Mouse (Mus musculus) hindbrain, embryonic 16.5 days (tissue): ENCODE data around the gene Tubb2a. TPM values are rescaled to one million over a fixed set of nuclear protein-coding genes. Genes with fewer than 3 reads are reported as not detected.

Source experiments
- ATAC-seq: fragments of 200-750 bp; cut with Nextera tagmentation; 2 replicates; pipeline ENCODE4 v1.8.0; 2017; ENCODE audit warnings: moderate TSS enrichment, moderate library complexity
- H3K27ac ChIP-seq: fragments of 300-500 bp; sonication (generic); 2 replicates; pipeline ENCODE4 v1.5.1; 2014; ENCODE audit warnings: low read depth, mild to moderate bottlenecking, control low read depth, low read length, moderate library complexity
- H3K27me3 ChIP-seq: fragments of 300-500 bp; sonication (generic); replicated peaks from 2 replicates; pipeline ENCODE4 v1.6.1; 2014; ENCODE audit warnings: low read length; ENCODE audit not compliant: control insufficient read depth, insufficient read depth
- H3K36me3 ChIP-seq: fragments of 300-500 bp; sonication (generic); 2 replicates; pipeline ENCODE4 v1.6.1; 2014; ENCODE audit warnings: mild to moderate bottlenecking, low read length, moderate library complexity, mixed read lengths; ENCODE audit not compliant: control insufficient read depth, insufficient read depth
- H3K4me1 ChIP-seq: fragments of 300-500 bp; sonication (generic); 2 replicates; pipeline ENCODE4 v1.6.1; 2014; ENCODE audit warnings: low read depth, low read length; ENCODE audit not compliant: control insufficient read depth, insufficient read depth
- H3K4me2 ChIP-seq: fragments of 300-500 bp; sonication (generic); 2 replicates; pipeline ENCODE4 v1.6.1; 2014; ENCODE audit warnings: mild to moderate bottlenecking, low read length, control low read depth, moderate library complexity
- H3K4me3 ChIP-seq: fragments of 300-500 bp; sonication (generic); 2 replicates; pipeline ENCODE4 v1.5.1; 2014; ENCODE audit warnings: mild to moderate bottlenecking, low read length, control low read depth, moderate library complexity
- H3K9ac ChIP-seq: fragments of 300-500 bp; sonication (generic); 2 replicates; pipeline ENCODE4 v1.6.1; 2014; ENCODE audit warnings: low read depth, mild to moderate bottlenecking, control low read depth, low read length, moderate library complexity
- H3K9me3 ChIP-seq: fragments of 300-500 bp; sonication (generic); 2 replicates; pipeline ENCODE4 v1.6.1; 2014; ENCODE audit warnings: mild to moderate bottlenecking, low read length, moderate library complexity; ENCODE audit not compliant: control insufficient read depth
- WGBS: fragments of 180-500 bp; shearing (Covaris S2); extraction: QIAGEN DNeasy Blood & Tissue Kit; methylation state at CpG from one replicate; pipeline ENCODE4 v1.1.7; 2014; 5-methylcytosine and 5-hydroxymethylcytosine counted together
- polyA plus RNA-seq: library from polyadenylated mRNA; unstranded; fragments of >200 nt; fragmentation: Nextera tagmentation; extraction: Ambion mirVana; gene quantifications from 2 replicates; pipeline ENCODE4 v1.2.1, GENCODE M21; 2015

The Tubb2a gene
- polyA plus RNA-seq, 1 experiment from 2014 or later = 3,905 TPM

GRCm38 (mm10) chr13:34037172-34038055 lies 40.4 kb downstream of the Tubb2a start, which contains the start of gene Bphl:
Gene Bphl, plus strand, starts transcription at chr13:34037597.
- Histone ChIP-seq H3K36me3 (peaks cover 3% of the 10 kb centered on the region), H3K4me2 (peak within 1 kb of the TSS; percentile 78), H3K4me3 (peak within 1 kb of the TSS; percentile 85), H3K27me3 (no peaks in the 10 kb centered on the region), H3K9ac (peak within 1 kb of the TSS; percentile 97), H3K27ac (peak within 1 kb of the TSS; percentile 92), H3K9me3 (no peaks in the 10 kb centered on the region), H3K4me1 (peaks cover 14% of the 10 kb centered on the region)
- peak; percentile 97 for ATAC-seq
- WGBS = under 1% methylated on average over 35 of the region's 37 CpGs

- 79% methylated on average over 5 of the region's 5 CpGs for WGBS
- no peak overlapping the region for H3K9ac ChIP-seq
Measured at GRCm38 (mm10) chr13:34036726-34037125, 41.1 kb downstream of the Tubb2a start.

GRCm38 (mm10) chr13:34035424-34035823 lies 42.4 kb downstream of the Tubb2a start:
- H3K9ac ChIP-seq = no peak overlapping the region
- H3K4me3 ChIP-seq = no peak overlapping the region
- H3K27ac ChIP-seq = no peak overlapping the region
- no peaks in the 10 kb centered on the region for H3K27me3 ChIP-seq
- peaks cover 14% of the 10 kb centered on the region for H3K4me1 ChIP-seq
- no peaks in the 10 kb centered on the region for H3K9me3 ChIP-seq
- no peak for ATAC-seq
- H3K36me3 ChIP-seq = peaks cover 3% of the 10 kb centered on the region
- WGBS = 87% methylated on average over 3 of the region's 3 CpGs
- no peak overlapping the region for H3K4me2 ChIP-seq

More at GRCm38 (mm10) chr13:34036726-34037125, 41.1 kb downstream of the Tubb2a start:
- peaks cover 3% of the 10 kb centered on the region for H3K36me3 ChIP-seq
- no peak overlapping the region; the same call in 1 of the 2 replicates for H3K4me2 ChIP-seq
- H3K27me3 ChIP-seq = no peaks in the 10 kb centered on the region
- H3K27ac ChIP-seq = peak overlapping the region; percentile 92
- H3K4me3 ChIP-seq = no peak overlapping the region
- H3K9me3 ChIP-seq = no peaks in the 10 kb centered on the region
- H3K4me1 ChIP-seq = peaks cover 14% of the 10 kb centered on the region
- ATAC-seq = 0 out of 2 replicates have a peak, but pooled peaks have one; percentile 5

- H3K27ac ChIP-seq = no peak overlapping the region
- H3K9me3 ChIP-seq = no peaks in the 10 kb centered on the region
- H3K4me2 ChIP-seq = no peak overlapping the region
- no peak overlapping the region for H3K9ac ChIP-seq
- H3K4me1 ChIP-seq = peaks cover 4% of the 10 kb centered on the region
- no peak overlapping the region for H3K4me3 ChIP-seq
- WGBS = 58% methylated on average over 2 of the region's 2 CpGs
- H3K36me3 ChIP-seq = peaks cover 11% of the 10 kb centered on the region
- no peak for ATAC-seq
- H3K27me3 ChIP-seq = no peaks in the 10 kb centered on the region
Measured at GRCm38 (mm10) chr13:34032041-34032440, 45.8 kb downstream of the Tubb2a start.

Other genes starting within 250 kb of the Tubb2a start
- gene Serpinb6e, start 234.6 kb downstream of the Tubb2a start, polyA plus RNA-seq = not detected in 2 replicates
- 0.11 and 0.24 TPM in 2 replicates for gene Serpinb6c, start 172.3 kb downstream of the Tubb2a start, polyA plus RNA-seq
- gene Nqo2, start 113.3 kb downstream of the Tubb2a start, polyA plus RNA-seq = 11.7 TPM in 2 replicates
- 5.9 and 7.0 TPM in 2 replicates for gene Ripk1, start 75.6 kb downstream of the Tubb2a start, polyA plus RNA-seq
- 40.0 and 42.2 TPM in 2 replicates for gene Serpinb6a, start 75.2 kb downstream of the Tubb2a start, polyA plus RNA-seq
- gene Bphl, start 40.4 kb downstream of the Tubb2a start, polyA plus RNA-seq = 42.9 and 45.9 TPM in 2 replicates
- 1,169 and 1,199 TPM in 2 replicates for gene Tubb2b, start 52.5 kb upstream of the Tubb2a start, polyA plus RNA-seq
- gene Psmg4, start 85.0 kb upstream of the Tubb2a start, polyA plus RNA-seq = 69.1 and 69.5 TPM in 2 replicates